Mouse (Mus musculus): ENCODE data around the gene Rbm33. TPM values are rescaled to one million over a fixed set of nuclear protein-coding genes. Genes with fewer than 3 reads are reported as not detected.

The Rbm33 gene
- total and polyA plus RNA-seq, 2 experiments = 16.1 to 17.1 TPM

GRCm38 (mm10) chr5:28457921-28458641 is 141.2 kb downstream of the Rbm33 start:
- Histone ChIP-seq H3K4me1 (ENCODE audit: control insufficient read depth, insufficient read depth, low read length) (no peaks in the 10 kb centered on the region), H3K79me2 (ENCODE audit: control insufficient read depth, insufficient read depth, low read length) (no peaks in the 10 kb centered on the region), H3K27ac (replicated peaks; ENCODE audit: insufficient read depth, low read depth, low read length) (no peak overlapping the region), H3K4me3 (ENCODE audit: insufficient read depth, low read depth, low read length) (no peak overlapping the region), H3K9ac (ENCODE audit: low read depth, low read length) (no peak overlapping the region), H3K36me3 (ENCODE audit: control insufficient read depth, insufficient read depth, low read length) (no peaks in the 10 kb centered on the region), H3K27me3 (ENCODE audit: control insufficient read depth, insufficient read depth, low read length) (peaks cover 25% of the 10 kb centered on the region)
- no peak for DNase-seq (ENCODE audit: extremely low read depth, low read depth, low spot score)
- no peak for TF ChIP-seq CTCF (IDR thresholded peaks at IDR 0.05; ENCODE audit: low read depth, low read length)
- TF ChIP-seq POLR2A (IDR thresholded peaks at IDR 0.05; ENCODE audit: extremely low read depth, insufficient read depth, low read length) = no peak
- 4% methylated on average over 95 of the region's 95 CpGs for WGBS

DNA sequence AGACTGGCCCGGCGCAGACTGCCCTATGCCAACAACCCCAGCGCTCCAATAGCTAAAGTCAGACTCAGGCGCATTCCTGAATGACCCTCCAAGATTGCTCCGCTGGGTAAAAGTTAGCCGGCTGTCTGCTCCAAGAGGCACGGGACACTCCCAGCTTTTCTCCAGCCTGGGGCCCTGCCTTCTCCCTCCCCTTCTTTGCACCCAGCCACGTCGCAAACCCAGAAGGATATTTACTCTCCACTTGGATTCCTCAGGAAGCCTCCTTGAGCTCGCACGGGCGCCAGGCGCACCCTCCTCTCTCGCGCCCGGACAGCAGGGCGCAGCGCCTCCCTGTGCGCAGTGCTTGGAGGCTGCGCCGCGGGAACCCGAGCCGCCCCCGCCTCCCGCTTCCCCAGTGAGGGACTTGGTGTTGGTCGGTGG is 141.9 kb downstream of the Rbm33 start:
- no peaks in the 10 kb centered on the region for H3K79me2 ChIP-seq (ENCODE audit: control insufficient read depth, insufficient read depth, low read length)
- TF ChIP-seq CTCF (IDR thresholded peaks at IDR 0.05; ENCODE audit: low read depth, low read length) = no peak
- no peak for TF ChIP-seq POLR2A (IDR thresholded peaks at IDR 0.05; ENCODE audit: extremely low read depth, insufficient read depth, low read length)
- H3K4me1 ChIP-seq (ENCODE audit: control insufficient read depth, insufficient read depth, low read length) = peaks cover 4% of the 10 kb centered on the region; the same call in 1 of the 2 replicates
- H3K36me3 ChIP-seq (ENCODE audit: control insufficient read depth, insufficient read depth, low read length) = no peaks in the 10 kb centered on the region
- peaks cover 25% of the 10 kb centered on the region for H3K27me3 ChIP-seq (ENCODE audit: control insufficient read depth, insufficient read depth, low read length)
- no peak overlapping the region for H3K27ac ChIP-seq (replicated peaks; ENCODE audit: insufficient read depth, low read depth, low read length)
- DNase-seq (ENCODE audit: extremely low read depth, low read depth, low spot score) = no peak
- H3K9ac ChIP-seq (ENCODE audit: low read depth, low read length) = no peak overlapping the region
- no peak overlapping the region for H3K4me3 ChIP-seq (ENCODE audit: insufficient read depth, low read depth, low read length)
- 2% methylated on average over 27 of the region's 27 CpGs for WGBS

DNA sequence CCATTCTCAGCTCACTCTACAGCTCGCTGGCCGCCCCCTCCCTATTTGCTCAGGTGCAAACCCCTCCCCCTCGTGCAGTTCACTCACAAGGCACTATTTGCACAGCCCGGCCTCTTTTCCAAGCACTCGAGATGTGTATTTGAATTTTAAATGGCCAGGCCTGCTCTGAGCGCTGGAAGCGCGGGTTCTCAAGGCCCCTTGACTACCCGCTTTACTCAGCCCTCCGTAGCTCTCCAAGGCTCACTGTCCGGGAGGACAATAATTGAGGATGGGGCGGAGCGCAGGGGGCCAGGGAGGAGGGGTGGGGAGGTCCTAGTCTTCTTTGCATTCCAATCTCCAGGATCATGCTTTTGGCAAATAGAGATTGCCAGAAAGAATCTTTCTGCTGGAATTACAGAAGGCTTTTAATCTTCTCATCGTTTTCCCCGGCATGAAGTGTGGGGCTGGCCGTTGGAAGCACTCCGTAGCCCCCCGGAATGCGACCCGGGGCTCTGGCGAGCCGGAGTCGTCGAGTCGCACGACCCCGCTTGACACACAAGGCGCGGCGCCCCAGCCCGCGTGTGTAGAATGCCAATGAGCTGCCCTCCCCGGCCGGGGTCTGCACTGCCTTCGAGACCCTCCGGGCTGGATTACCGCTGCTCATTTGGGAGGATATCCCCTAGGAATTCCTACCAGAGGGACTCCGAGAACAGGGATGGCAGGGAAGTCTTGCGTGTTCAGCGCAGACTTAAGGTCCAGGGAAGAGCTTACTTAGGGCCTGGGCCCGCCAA is 142.7 kb downstream of the Rbm33 start:
- no peaks in the 10 kb centered on the region for H3K36me3 ChIP-seq (ENCODE audit: control insufficient read depth, insufficient read depth, low read length)
- H3K9ac ChIP-seq (ENCODE audit: low read depth, low read length) = no peak overlapping the region
- no peak overlapping the region for H3K4me3 ChIP-seq (ENCODE audit: insufficient read depth, low read depth, low read length)
- peaks cover 4% of the 10 kb centered on the region; the same call in 1 of the 2 replicates for H3K4me1 ChIP-seq (ENCODE audit: control insufficient read depth, insufficient read depth, low read length)
- DNase-seq (ENCODE audit: extremely low read depth, low read depth, low spot score) = no peak
- H3K79me2 ChIP-seq (ENCODE audit: control insufficient read depth, insufficient read depth, low read length) = no peaks in the 10 kb centered on the region
- 5% methylated on average over 41 of the region's 41 CpGs for WGBS
- no peak overlapping the region for H3K27ac ChIP-seq (replicated peaks; ENCODE audit: insufficient read depth, low read depth, low read length)
- peaks cover 25% of the 10 kb centered on the region for H3K27me3 ChIP-seq (ENCODE audit: control insufficient read depth, insufficient read depth, low read length)
- TF ChIP-seq POLR2A (IDR thresholded peaks at IDR 0.05; ENCODE audit: extremely low read depth, insufficient read depth, low read length) = no peak
- no peak for TF ChIP-seq CTCF (IDR thresholded peaks at IDR 0.05; ENCODE audit: low read depth, low read length)

DNA sequence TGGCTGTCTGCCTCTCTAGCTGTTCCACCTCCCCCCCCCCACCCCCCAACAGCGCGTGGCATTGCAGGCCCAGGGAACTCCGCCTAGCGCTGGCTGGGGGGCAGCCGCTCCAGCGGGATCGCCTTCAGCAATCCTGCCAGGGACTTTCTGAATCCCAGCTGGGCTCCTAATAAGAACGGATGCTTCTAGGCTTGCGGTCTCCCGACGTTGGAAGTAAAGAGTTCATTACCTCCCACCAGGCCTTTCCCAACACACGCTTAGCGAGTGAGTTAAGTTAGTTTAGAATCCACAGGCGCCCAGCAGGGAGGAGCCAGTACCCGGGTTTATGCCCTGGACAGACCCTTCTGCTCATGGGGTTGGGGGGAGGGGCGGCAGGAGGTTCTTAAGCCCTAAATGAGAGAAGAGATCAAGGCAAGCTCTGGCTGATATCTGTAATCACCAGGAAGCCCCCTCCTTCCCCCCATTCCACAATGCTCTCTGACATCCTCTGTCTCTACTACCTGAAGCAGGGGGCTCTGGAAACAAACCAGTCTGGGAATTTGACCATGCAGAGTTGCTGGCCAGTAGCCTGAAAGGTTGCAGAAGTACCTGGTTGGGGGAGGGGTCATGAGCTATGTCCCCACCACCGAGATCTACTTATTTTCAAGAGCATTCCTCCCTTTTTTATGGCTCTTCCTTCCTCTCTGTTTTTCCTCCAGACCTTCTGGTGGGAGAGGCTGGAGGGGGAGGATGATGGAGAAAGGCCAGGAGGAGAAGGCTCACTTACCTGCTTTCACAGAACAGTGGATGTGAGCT is 143.8 kb downstream of the Rbm33 start:
- Histone ChIP-seq H3K79me2 (ENCODE audit: control insufficient read depth, insufficient read depth, low read length) (no peaks in the 10 kb centered on the region), H3K27ac (replicated peaks; ENCODE audit: insufficient read depth, low read depth, low read length) (no peak overlapping the region), H3K27me3 (ENCODE audit: control insufficient read depth, insufficient read depth, low read length) (peaks cover 25% of the 10 kb centered on the region), H3K4me1 (ENCODE audit: control insufficient read depth, insufficient read depth, low read length) (peaks cover 4% of the 10 kb centered on the region; the same call in 1 of the 2 replicates), H3K36me3 (ENCODE audit: control insufficient read depth, insufficient read depth, low read length) (no peaks in the 10 kb centered on the region), H3K9ac (ENCODE audit: low read depth, low read length) (no peak overlapping the region), H3K4me3 (ENCODE audit: insufficient read depth, low read depth, low read length) (no peak overlapping the region)
- WGBS = 6% methylated on average over 17 of the region's 17 CpGs
- TF ChIP-seq CTCF (IDR thresholded peaks at IDR 0.05; ENCODE audit: low read depth, low read length) (no peak), POLR2A (IDR thresholded peaks at IDR 0.05; ENCODE audit: extremely low read depth, insufficient read depth, low read length) (no peak)
- no peak for DNase-seq (ENCODE audit: extremely low read depth, low read depth, low spot score)

- Histone ChIP-seq H3K36me3 (ENCODE audit: control insufficient read depth, insufficient read depth, low read length) (no peaks in the 10 kb centered on the region), H3K4me1 (ENCODE audit: control insufficient read depth, insufficient read depth, low read length) (peaks cover 4% of the 10 kb centered on the region; the same call in 1 of the 2 replicates), H3K79me2 (ENCODE audit: control insufficient read depth, insufficient read depth, low read length) (no peaks in the 10 kb centered on the region), H3K9ac (ENCODE audit: low read depth, low read length) (no peak overlapping the region), H3K27me3 (ENCODE audit: control insufficient read depth, insufficient read depth, low read length) (peaks cover 25% of the 10 kb centered on the region), H3K4me3 (ENCODE audit: insufficient read depth, low read depth, low read length) (no peak overlapping the region), H3K27ac (replicated peaks; ENCODE audit: insufficient read depth, low read depth, low read length) (no peak overlapping the region)
- TF ChIP-seq CTCF (IDR thresholded peaks at IDR 0.05; ENCODE audit: low read depth, low read length) = no peak
- no peak for DNase-seq (ENCODE audit: extremely low read depth, low read depth, low spot score)
- WGBS = 41% methylated on average over 11 of the region's 11 CpGs
Measured at GRCm38 (mm10) chr5:28461376-28461775, 144.5 kb downstream of the Rbm33 start.

Measured in liver, adult 2 months (tissue).